Mouse (Mus musculus) neural tube, embryonic 15.5 days (tissue): ENCODE data around the gene Zfp341. TPM values are rescaled to one million over a fixed set of nuclear protein-coding genes. Genes with fewer than 3 reads are reported as not detected.

ENCODE experiments used
- ATAC-seq: fragments of 200-750 bp; cut with Nextera tagmentation; 2 replicates; pipeline ENCODE4 v1.8.0; 2017; ENCODE audit warnings: mild to moderate bottlenecking, moderate TSS enrichment, moderate library complexity; ENCODE audit not compliant: low FRiP score
- H3K27ac ChIP-seq: fragments of 300-500 bp; sonication (generic); replicated peaks from 2 replicates; pipeline ENCODE4 v1.5.1; 2015; ENCODE audit warnings: mild to moderate bottlenecking, inconsistent platforms
- H3K27me3 ChIP-seq: fragments of 300-500 bp; sonication (generic); replicated peaks from 2 replicates; pipeline ENCODE4 v1.6.1; 2015; ENCODE audit warnings: inconsistent platforms
- H3K36me3 ChIP-seq: fragments of 300-500 bp; sonication (generic); 2 replicates; pipeline ENCODE4 v1.6.1; 2015; ENCODE audit warnings: inconsistent platforms
- H3K4me1 ChIP-seq: fragments of 300-500 bp; sonication (generic); 2 replicates; pipeline ENCODE4 v1.6.1; 2015; ENCODE audit warnings: inconsistent platforms
- H3K4me2 ChIP-seq: fragments of 300-500 bp; sonication (generic); 2 replicates; pipeline ENCODE4 v1.6.1; 2015; ENCODE audit warnings: inconsistent platforms, mild to moderate bottlenecking, moderate library complexity
- H3K4me3 ChIP-seq: fragments of 300-500 bp; sonication (generic); replicated peaks from 2 replicates; pipeline ENCODE4 v1.5.1; 2015; ENCODE audit warnings: mild to moderate bottlenecking, inconsistent platforms
- H3K9ac ChIP-seq: fragments of 300-500 bp; sonication (generic); replicated peaks from 2 replicates; pipeline ENCODE4 v1.6.1; 2015; ENCODE audit warnings: mild to moderate bottlenecking, inconsistent platforms
- H3K9me3 ChIP-seq: fragments of 300-500 bp; sonication (generic); replicated peaks from 2 replicates; pipeline ENCODE4 v1.6.1; 2016; ENCODE audit warnings: inconsistent platforms
- WGBS: fragments of 180-500 bp; shearing (Covaris S2); methylation state at CpG from one replicate; pipeline ENCODE4 v1.1.7; 2015; ENCODE audit warnings: mixed read lengths; 5-methylcytosine and 5-hydroxymethylcytosine counted together
- polyA plus RNA-seq: library from polyadenylated mRNA; unstranded; fragments of >200 nt; fragmentation: Nextera tagmentation; extraction: Ambion mirVana; gene quantifications from 2 replicates; pipeline ENCODE4 v1.2.1, GENCODE M21; 2015

The Zfp341 gene
- polyA plus RNA-seq, 1 experiment from 2014 or later = 2.3 TPM

- ATAC-seq = no peak
- H3K9me3 ChIP-seq = no peaks in the 10 kb centered on the region
- 92% methylated on average over 4 of the region's 4 CpGs for WGBS
- H3K4me2 ChIP-seq = no peak overlapping the region
- H3K9ac ChIP-seq = no peak overlapping the region
- H3K4me1 ChIP-seq = no peaks in the 10 kb centered on the region
- H3K36me3 ChIP-seq = peaks cover 85% of the 10 kb centered on the region
- no peak overlapping the region for H3K27ac ChIP-seq
- no peaks in the 10 kb centered on the region for H3K27me3 ChIP-seq
- H3K4me3 ChIP-seq = no peak overlapping the region
Observed at GRCm38 (mm10) chr2:154639115-154639514, 26.0 kb downstream of the Zfp341 start.

- Histone ChIP-seq H3K9ac (no peak overlapping the region), H3K4me3 (no peak overlapping the region), H3K27ac (no peak overlapping the region), H3K4me1 (no peaks in the 10 kb centered on the region), H3K27me3 (no peaks in the 10 kb centered on the region), H3K9me3 (no peaks in the 10 kb centered on the region), H3K36me3 (peaks cover 78% of the 10 kb centered on the region), H3K4me2 (no peak overlapping the region)
- ATAC-seq = no peak
- 83% methylated on average over 8 of the region's 8 CpGs for WGBS
Observed at GRCm38 (mm10) chr2:154641176-154641575, 28.1 kb downstream of the Zfp341 start.

- peaks cover 71% of the 10 kb centered on the region for H3K36me3 ChIP-seq
- 93% methylated on average over 9 of the region's 9 CpGs for WGBS
- ATAC-seq = no peak
Observed at GRCm38 (mm10) chr2:154642005-154642459, 28.9 kb downstream of the Zfp341 start.

GRCm38 (mm10) chr2:154642712-154643385, 29.8 kb downstream of the Zfp341 start:
- Histone ChIP-seq H3K27ac (no peak overlapping the region), H3K27me3 (no peaks in the 10 kb centered on the region), H3K9me3 (no peaks in the 10 kb centered on the region), H3K4me1 (no peaks in the 10 kb centered on the region), H3K36me3 (peaks cover 63% of the 10 kb centered on the region), H3K4me3 (no peak overlapping the region), H3K4me2 (no peak overlapping the region), H3K9ac (no peak overlapping the region)
- no peak for ATAC-seq
- 91% methylated on average over 6 of the region's 6 CpGs for WGBS

More at GRCm38 (mm10) chr2:154642005-154642459, 28.9 kb downstream of the Zfp341 start:
- Histone ChIP-seq H3K4me1 (no peaks in the 10 kb centered on the region), H3K27ac (no peak overlapping the region), H3K4me3 (no peak overlapping the region), H3K9ac (no peak overlapping the region), H3K4me2 (no peak overlapping the region), H3K27me3 (no peaks in the 10 kb centered on the region), H3K9me3 (no peaks in the 10 kb centered on the region)

GRCm38 (mm10) chr2:154646634-154647033, 33.5 kb downstream of the Zfp341 start:
- peaks cover 31% of the 10 kb centered on the region for H3K36me3 ChIP-seq
- H3K27ac ChIP-seq = no peak overlapping the region
- H3K9ac ChIP-seq = no peak overlapping the region
- H3K4me1 ChIP-seq = no peaks in the 10 kb centered on the region
- no peaks in the 10 kb centered on the region for H3K9me3 ChIP-seq
- H3K4me3 ChIP-seq = no peak overlapping the region
- 79% methylated on average over 5 of the region's 5 CpGs for WGBS
- ATAC-seq = no peak
- no peaks in the 10 kb centered on the region for H3K27me3 ChIP-seq
- H3K4me2 ChIP-seq = no peak overlapping the region

- Histone ChIP-seq H3K4me3 (no peak overlapping the region), H3K4me2 (no peak overlapping the region), H3K36me3 (peaks cover 23% of the 10 kb centered on the region), H3K27ac (no peak overlapping the region), H3K9me3 (no peaks in the 10 kb centered on the region), H3K4me1 (no peaks in the 10 kb centered on the region), H3K9ac (no peak overlapping the region), H3K27me3 (no peaks in the 10 kb centered on the region)
- ATAC-seq = no peak
- WGBS = 26% methylated on average over 3 of the region's 3 CpGs
Observed at GRCm38 (mm10) chr2:154648086-154648485, 35.0 kb downstream of the Zfp341 start.

GRCm38 (mm10) chr2:154650404-154650803, 37.3 kb downstream of the Zfp341 start:
- Histone ChIP-seq H3K27ac (no peak overlapping the region), H3K9me3 (no peaks in the 10 kb centered on the region), H3K4me3 (no peak overlapping the region), H3K4me2 (no peak overlapping the region), H3K4me1 (no peaks in the 10 kb centered on the region), H3K27me3 (no peaks in the 10 kb centered on the region), H3K9ac (no peak overlapping the region), H3K36me3 (peaks cover 6% of the 10 kb centered on the region)
- 83% methylated on average over 3 of the region's 3 CpGs for WGBS
- no peak for ATAC-seq

GRCm38 (mm10) chr2:154651363-154651762, 38.3 kb downstream of the Zfp341 start, which contains the start of gene Chmp4b:
Gene Chmp4b, plus strand, starts transcription at chr2:154651705.
- Histone ChIP-seq H3K9ac (no peak within 1 kb of the TSS), H3K9me3 (no peaks in the 10 kb centered on the region), H3K36me3 (no peaks in the 10 kb centered on the region), H3K4me2 (no peak within 1 kb of the TSS), H3K4me1 (peaks cover 3% of the 10 kb centered on the region; the same call in 1 of the 2 replicates), H3K27ac (no peak within 1 kb of the TSS), H3K27me3 (no peaks in the 10 kb centered on the region), H3K4me3 (no peak within 1 kb of the TSS)
- ATAC-seq = no peak
- WGBS = 58% methylated on average over 8 of the region's 8 CpGs

- Histone ChIP-seq H3K9me3 (no peaks in the 10 kb centered on the region), H3K27me3 (no peaks in the 10 kb centered on the region), H3K36me3 (no peaks in the 10 kb centered on the region), H3K4me1 (peaks cover 25% of the 10 kb centered on the region), H3K4me2 (no peak overlapping the region), H3K27ac (no peak overlapping the region), H3K9ac (no peak overlapping the region), H3K4me3 (no peak overlapping the region)
- ATAC-seq = no peak
- WGBS = 95% methylated on average over 12 of the region's 12 CpGs
Observed at GRCm38 (mm10) chr2:154654976-154655375, 41.9 kb downstream of the Zfp341 start.

GRCm38 (mm10) chr2:154655878-154656414, 42.8 kb downstream of the Zfp341 start:
- peak overlapping the region; percentile 55 for H3K4me2 ChIP-seq
- H3K4me3 ChIP-seq = peak overlapping the region; percentile 86

GRCm38 (mm10) chr2:154656710-154657485, 43.8 kb downstream of the Zfp341 start:
- WGBS = under 1% methylated on average over 65 of the region's 67 CpGs
- Histone ChIP-seq H3K4me3 (peak overlapping the region; percentile 86), H3K4me1 (peaks cover 32% of the 10 kb centered on the region), H3K9me3 (no peaks in the 10 kb centered on the region), H3K36me3 (peaks cover 12% of the 10 kb centered on the region; the same call in 1 of the 2 replicates), H3K27ac (peak overlapping the region; percentile 80), H3K27me3 (no peaks in the 10 kb centered on the region), H3K4me2 (peak overlapping the region; percentile 87), H3K9ac (peak overlapping the region; percentile 94)
- peak; percentile 99 for ATAC-seq

More at GRCm38 (mm10) chr2:154655878-154656414, 42.8 kb downstream of the Zfp341 start:
- no peak for ATAC-seq
- WGBS = 85% methylated on average over 2 of the region's 2 CpGs
- Histone ChIP-seq H3K9me3 (no peaks in the 10 kb centered on the region), H3K4me1 (peaks cover 30% of the 10 kb centered on the region), H3K27ac (no peak overlapping the region; the same call in 1 of the 2 replicates), H3K27me3 (no peaks in the 10 kb centered on the region), H3K36me3 (peaks cover 3% of the 10 kb centered on the region; the same call in 1 of the 2 replicates), H3K9ac (0 out of 2 replicates have a peak overlapping the region, but pooled peaks have one; percentile 20)
